Mouse (Mus musculus) limb, embryonic 15.5 days (tissue): ENCODE measurements around the gene Olfr630. TPM values are rescaled to one million over a fixed set of nuclear protein-coding genes. Genes with fewer than 3 reads are reported as not detected.
"Not testable (repeated sequence)": the region's sequence is repeated elsewhere in the genome, so short reads cannot be mapped to it uniquely, and the experiment has no call there.

ENCODE experiments used
- ATAC-seq: fragments of 200-750 bp; cut with Nextera tagmentation; 2 replicates; pipeline ENCODE4 v1.8.0; 2017; ENCODE audit warnings: low read depth, moderate TSS enrichment; ENCODE audit not compliant: insufficient number of reproducible peaks, low FRiP score, low TSS enrichment
- H3K27ac ChIP-seq: fragments of 300-500 bp; sonication (generic); 2 replicates; pipeline ENCODE4 v1.5.1; 2015; ENCODE audit warnings: moderate library complexity, mild to moderate bottlenecking, inconsistent platforms
- H3K27me3 ChIP-seq: fragments of 300-500 bp; sonication (generic); 2 replicates; pipeline ENCODE4 v1.6.1; 2015; ENCODE audit warnings: inconsistent platforms
- H3K36me3 ChIP-seq: fragments of 300-500 bp; sonication (generic); 2 replicates; pipeline ENCODE4 v1.6.1; 2015; ENCODE audit warnings: inconsistent platforms
- H3K4me1 ChIP-seq: fragments of 300-500 bp; sonication (generic); 2 replicates; pipeline ENCODE4 v1.6.1; 2015; ENCODE audit warnings: inconsistent platforms
- H3K4me2 ChIP-seq: fragments of 300-500 bp; sonication (generic); 2 replicates; pipeline ENCODE4 v1.6.1; 2015; ENCODE audit warnings: mild to moderate bottlenecking, inconsistent platforms
- H3K4me3 ChIP-seq: fragments of 300-500 bp; sonication (generic); 2 replicates; pipeline ENCODE4 v1.5.1; 2015; ENCODE audit warnings: mild to moderate bottlenecking, inconsistent platforms
- H3K9ac ChIP-seq: fragments of 300-500 bp; sonication (generic); 2 replicates; pipeline ENCODE4 v1.6.1; 2015; ENCODE audit warnings: inconsistent platforms
- H3K9me3 ChIP-seq: fragments of 300-500 bp; sonication (generic); 2 replicates; pipeline ENCODE4 v1.6.1; 2016; ENCODE audit warnings: inconsistent platforms
- WGBS: fragments of 180-500 bp; shearing (Covaris S2); methylation state at CpG from one replicate; pipeline ENCODE4 v1.1.7; 2015; 5-methylcytosine and 5-hydroxymethylcytosine counted together
- polyA plus RNA-seq: library from polyadenylated mRNA; unstranded; fragments of >200 nt; fragmentation: Nextera tagmentation; extraction: Ambion mirVana; gene quantifications from 2 replicates; pipeline ENCODE4 v1.2.1, GENCODE M21; 2015

Gene Olfr630
- polyA plus RNA-seq = not detected in 2 replicates

GRCm38 (mm10) chr7:103757233-103757632, at the start of gene Olfr630:
Olfr630 (minus strand) TSS chr7:103757333.
- no peak within 1 kb of the TSS for H3K4me3 ChIP-seq
- no peak within 1 kb of the TSS for H3K9ac ChIP-seq
- 43% methylated on average over 2 of the region's 2 CpGs for WGBS
- no peak for ATAC-seq
- H3K4me1 ChIP-seq = no peaks in the 10 kb centered on the region
- H3K27me3 ChIP-seq = no peaks in the 10 kb centered on the region
- H3K4me2 ChIP-seq = no peak within 1 kb of the TSS
- H3K9me3 ChIP-seq = no peaks in the 10 kb centered on the region
- no peaks in the 10 kb centered on the region for H3K36me3 ChIP-seq
- H3K27ac ChIP-seq = no peak within 1 kb of the TSS

DNA sequence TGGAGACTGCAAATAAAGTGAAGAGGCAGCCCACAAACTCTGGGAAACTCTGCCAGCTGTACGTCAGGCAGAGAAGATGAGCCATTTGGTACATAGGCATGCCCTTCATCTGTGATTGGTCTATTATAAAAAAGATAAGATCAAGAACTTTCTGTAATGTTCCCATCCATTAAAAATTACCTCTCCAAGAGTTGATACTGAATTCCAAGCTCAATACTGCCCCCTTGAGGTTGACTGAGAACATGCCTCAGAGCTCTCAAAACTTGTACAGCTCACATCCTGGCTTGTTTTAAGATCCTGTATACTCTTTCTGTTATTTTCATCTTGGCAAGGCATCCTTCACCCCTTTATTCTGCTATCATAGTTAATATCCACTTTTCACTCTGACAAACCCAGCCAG, 49.7 kb upstream of the Olfr630 start:
- Histone ChIP-seq H3K36me3 (no peaks in the 10 kb centered on the region), H3K9me3 (no peaks in the 10 kb centered on the region), H3K9ac (no peak overlapping the region), H3K4me1 (no peaks in the 10 kb centered on the region), H3K27me3 (no peaks in the 10 kb centered on the region), H3K27ac (no peak overlapping the region), H3K4me3 (no peak overlapping the region), H3K4me2 (no peak overlapping the region)
- 63% methylated on average over 1 of the region's 1 CpGs for WGBS
- ATAC-seq = no peak

GRCm38 (mm10) chr7:103792669-103793388, 35.7 kb upstream of the Olfr630 start:
- H3K9me3 ChIP-seq = no peaks in the 10 kb centered on the region
- no peak overlapping the region for H3K9ac ChIP-seq
- no peak overlapping the region for H3K27ac ChIP-seq
- ATAC-seq = no peak
- no peaks in the 10 kb centered on the region for H3K4me1 ChIP-seq
- H3K4me3 ChIP-seq = no peak overlapping the region
- WGBS = 24% methylated on average over 4 of the region's 4 CpGs
- H3K27me3 ChIP-seq = no peaks in the 10 kb centered on the region
- no peak overlapping the region for H3K4me2 ChIP-seq
- no peaks in the 10 kb centered on the region for H3K36me3 ChIP-seq

DNA sequence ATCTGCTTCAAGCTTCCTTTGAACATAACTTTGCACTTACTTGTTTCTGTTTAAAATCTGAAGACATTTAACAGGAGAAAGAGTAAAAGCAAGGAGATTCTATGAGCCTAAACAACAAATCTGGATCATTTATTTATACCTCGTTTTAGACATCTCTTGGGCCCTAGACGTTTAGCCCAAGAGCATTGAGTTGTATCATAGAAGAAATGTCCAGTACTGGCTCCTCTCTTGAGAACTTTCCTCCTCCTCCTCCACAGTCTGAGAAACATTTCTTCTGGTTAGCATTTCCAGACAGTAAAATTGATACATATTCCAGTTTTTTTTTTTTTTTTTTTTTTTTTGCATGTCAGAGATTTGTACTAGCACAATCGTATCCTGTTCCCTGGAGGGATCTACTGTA, 34.6 kb upstream of the Olfr630 start, which contains the start of gene Olfr67:
Gene Olfr67, minus strand, starts transcription at position 101 of the 400 bp plus-strand sequence.
- Histone ChIP-seq H3K27ac (no peak within 1 kb of the TSS), H3K4me3 (no peak within 1 kb of the TSS), H3K9me3 (no peaks in the 10 kb centered on the region), H3K9ac (no peak within 1 kb of the TSS), H3K27me3 (no peaks in the 10 kb centered on the region), H3K36me3 (no peaks in the 10 kb centered on the region), H3K4me2 (no peak within 1 kb of the TSS), H3K4me1 (no peaks in the 10 kb centered on the region)
- 72% methylated on average over 3 of the region's 3 CpGs for WGBS
- no peak for ATAC-seq

- H3K27ac ChIP-seq = no peak within 1 kb of the TSS
- no peak within 1 kb of the TSS for H3K4me2 ChIP-seq
- H3K9me3 ChIP-seq = no peaks in the 10 kb centered on the region
- no peaks in the 10 kb centered on the region for H3K4me1 ChIP-seq
- no peak for ATAC-seq
- H3K36me3 ChIP-seq = no peaks in the 10 kb centered on the region
- H3K27me3 ChIP-seq = no peaks in the 10 kb centered on the region
- no peak within 1 kb of the TSS for H3K9ac ChIP-seq
- no peak within 1 kb of the TSS for H3K4me3 ChIP-seq
- 73% methylated on average over 3 of the region's 3 CpGs for WGBS
These were observed 22.5 kb upstream of the Olfr630 start, which contains the start of gene Olfr68 for GRCm38 (mm10) chr7:103779598-103779997. Olfr68 (minus strand) TSS chr7:103779698.

DNA sequence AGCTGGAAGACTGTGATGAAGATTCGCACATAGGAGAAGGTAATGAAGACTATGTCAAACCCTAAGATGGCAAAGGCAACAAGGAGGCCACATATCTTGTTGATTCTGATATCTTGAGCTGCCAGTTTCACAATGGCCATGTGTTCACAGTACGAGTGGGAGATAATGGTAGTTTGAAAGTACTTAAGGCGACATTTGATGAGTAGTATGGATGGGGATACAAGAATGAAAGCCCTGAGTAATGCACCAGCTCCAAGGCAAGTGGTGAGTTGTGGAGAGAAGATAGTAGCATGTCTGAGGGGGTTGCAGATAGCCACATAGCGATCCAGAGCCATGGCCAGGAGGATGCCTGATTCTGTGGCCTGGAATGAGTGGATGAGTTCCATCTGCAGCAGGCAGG, 20.5 kb upstream of the Olfr630 start:
- not testable (repeated sequence) for H3K9ac ChIP-seq, H3K36me3 ChIP-seq, H3K4me2 ChIP-seq, H3K4me1 ChIP-seq, H3K9me3 ChIP-seq, ATAC-seq, H3K4me3 ChIP-seq, H3K27me3 ChIP-seq, H3K27ac ChIP-seq
- 87% methylated on average over 4 of the region's 4 CpGs for WGBS

DNA sequence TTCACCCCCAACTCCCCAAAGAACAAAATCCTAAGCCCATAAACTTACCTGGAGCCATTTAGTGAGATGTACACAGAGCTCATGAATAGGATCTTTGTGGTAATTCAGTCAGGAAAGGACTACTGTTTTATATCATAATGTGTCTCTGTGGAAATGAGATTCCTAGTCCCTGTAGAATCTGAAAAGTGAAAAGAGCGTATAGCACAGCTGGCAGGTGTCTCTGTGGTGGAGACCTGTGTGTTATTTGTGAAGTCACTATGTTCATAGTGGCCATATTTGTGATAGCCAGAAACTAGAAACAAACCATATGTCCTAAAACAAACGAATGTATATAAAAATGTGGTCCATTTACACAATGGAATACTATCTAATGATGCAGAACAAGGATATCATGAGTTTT, 14.4 kb upstream of the Olfr630 start, which contains the start of gene Olfr69:
Gene Olfr69, minus strand, starts transcription at position 101 of the 400 bp plus-strand sequence.
- Histone ChIP-seq H3K9ac (no peak within 1 kb of the TSS), H3K27me3 (no peaks in the 10 kb centered on the region), H3K27ac (no peak within 1 kb of the TSS), H3K9me3 (no peaks in the 10 kb centered on the region), H3K36me3 (no peaks in the 10 kb centered on the region), H3K4me2 (no peak within 1 kb of the TSS), H3K4me1 (no peaks in the 10 kb centered on the region), H3K4me3 (no peak within 1 kb of the TSS)
- WGBS = 70% methylated on average over 2 of the region's 2 CpGs
- no peak for ATAC-seq

- WGBS = 91% methylated on average over 6 of the region's 6 CpGs
- not testable (repeated sequence) for H3K27ac ChIP-seq, H3K9ac ChIP-seq, H3K9me3 ChIP-seq, H3K4me3 ChIP-seq, H3K36me3 ChIP-seq, ATAC-seq, H3K4me1 ChIP-seq, H3K4me2 ChIP-seq, H3K27me3 ChIP-seq
These were observed 10.6 kb upstream of the Olfr630 start for GRCm38 (mm10) chr7:103767687-103768086.

DNA sequence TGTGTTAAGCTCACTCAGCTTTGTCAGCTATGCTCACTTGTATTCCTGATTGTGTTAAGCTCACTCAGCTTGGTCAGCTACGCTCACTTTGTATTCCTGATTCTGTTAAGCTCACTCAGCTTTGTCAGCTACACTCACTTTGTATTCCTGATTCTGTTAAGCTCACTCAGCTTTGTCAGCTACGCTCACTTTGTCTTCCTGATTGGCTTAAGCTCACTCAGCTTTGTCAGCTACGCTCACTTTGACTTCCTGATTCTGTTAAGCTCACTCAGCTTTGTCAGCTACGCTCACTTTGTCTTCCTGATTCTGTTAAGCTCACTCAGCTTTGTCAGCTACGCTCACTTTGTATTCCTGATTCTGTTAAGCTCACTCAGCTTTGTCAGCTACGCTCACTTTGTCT, 5.1 kb upstream of the Olfr630 start:
- not testable (repeated sequence) for H3K4me2 ChIP-seq, H3K9me3 ChIP-seq, H3K4me1 ChIP-seq, H3K9ac ChIP-seq, H3K36me3 ChIP-seq, H3K27ac ChIP-seq, ATAC-seq, H3K27me3 ChIP-seq, H3K4me3 ChIP-seq
- 81% methylated on average over 6 of the region's 6 CpGs for WGBS

GRCm38 (mm10) chr7:103744843-103745242, 12.3 kb downstream of the Olfr630 start, which contains the start of gene Olfr629:
Olfr629 (minus strand) TSS chr7:103744943.
- no peaks in the 10 kb centered on the region for H3K36me3 ChIP-seq
- no peak within 1 kb of the TSS for H3K27ac ChIP-seq
- no peak within 1 kb of the TSS for H3K9ac ChIP-seq
- ATAC-seq = no peak
- no peaks in the 10 kb centered on the region for H3K4me1 ChIP-seq
- WGBS = 73% methylated on average over 2 of the region's 2 CpGs
- H3K27me3 ChIP-seq = no peaks in the 10 kb centered on the region
- no peak within 1 kb of the TSS for H3K4me3 ChIP-seq
- no peak within 1 kb of the TSS for H3K4me2 ChIP-seq
- H3K9me3 ChIP-seq = no peaks in the 10 kb centered on the region

DNA sequence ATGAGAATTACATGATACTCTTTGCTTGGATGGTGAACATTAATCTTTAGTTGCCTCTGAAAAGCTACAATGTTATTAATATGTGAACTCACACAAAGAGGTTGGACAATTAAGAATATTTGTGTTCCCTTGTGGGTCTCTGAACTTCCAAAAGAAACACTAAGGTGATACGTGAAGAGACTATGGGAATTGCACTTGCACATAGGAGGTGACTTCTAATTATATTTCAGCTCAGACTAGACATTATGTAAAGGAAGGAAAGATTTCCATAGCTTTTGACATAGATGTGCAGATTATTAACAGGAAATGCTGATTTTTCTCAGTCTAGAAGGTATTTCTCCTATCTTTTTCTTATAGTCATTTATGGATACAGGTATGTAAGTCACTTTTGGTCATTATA, 27.1 kb downstream of the Olfr630 start, which contains the start of gene Olfr628:
Gene Olfr628, plus strand, starts transcription at position 301 of the 400 bp plus-strand sequence.
- ATAC-seq = no peak
- 83% methylated on average over 1 of the region's 1 CpGs for WGBS

GRCm38 (mm10) chr7:103716398-103716797, 40.7 kb downstream of the Olfr630 start:
- not testable (repeated sequence) for H3K4me2 ChIP-seq, ATAC-seq, H3K9ac ChIP-seq, H3K36me3 ChIP-seq, H3K4me1 ChIP-seq, H3K4me3 ChIP-seq, H3K27ac ChIP-seq, H3K9me3 ChIP-seq, H3K27me3 ChIP-seq
- WGBS = 81% methylated on average over 1 of the region's 1 CpGs

More for the DNA sequence above, 27.1 kb downstream of the Olfr630 start, which contains the start of gene Olfr628:
- no peak within 1 kb of the TSS for H3K27ac ChIP-seq
- H3K9ac ChIP-seq = no peak within 1 kb of the TSS
- no peaks in the 10 kb centered on the region for H3K4me1 ChIP-seq
- no peaks in the 10 kb centered on the region for H3K36me3 ChIP-seq
- H3K27me3 ChIP-seq = no peaks in the 10 kb centered on the region
- H3K9me3 ChIP-seq = no peaks in the 10 kb centered on the region
- H3K4me3 ChIP-seq = no peak within 1 kb of the TSS
- no peak within 1 kb of the TSS for H3K4me2 ChIP-seq
